Mouse (Mus musculus): ENCODE measurements at regions not wholly inside any gene's neighbourhood (a gene's known extent, or its start where the extent isn't known, plus 50 kb on each side); places are given as distances from the start of the nearest gene placed in this dataset.
"Not testable (repeated sequence)": the region's sequence is repeated elsewhere in the genome, so short reads cannot be mapped to it uniquely, and the experiment has no call there.

GRCm38 (mm10) chr10:6262029-6262428 is 339.8 kb upstream of the Rgs17 start:
- no peak for DNase-seq (ENCODE audit: low spot score in 2 of 2)

GRCm38 (mm10) chr10:6265662-6266061 is 343.5 kb upstream of the Rgs17 start:
- DNase-seq (ENCODE audit: low spot score in 2 of 2): no peak

- no peak for DNase-seq (ENCODE audit: low spot score in 2 of 2)
Observed at GRCm38 (mm10) chr10:6291388-6291787, 369.2 kb upstream of the Rgs17 start.

GRCm38 (mm10) chr10:6296621-6297020 is 374.4 kb upstream of the Rgs17 start:
- DNase-seq (ENCODE audit: low spot score in 2 of 2): peak; percentile 5 to 20

- no peak for DNase-seq (ENCODE audit: low spot score in 2 of 2)
Observed at GRCm38 (mm10) chr10:6297796-6298195, 375.6 kb upstream of the Rgs17 start.

- peak in 1 of 2 experiments; percentile 17 for DNase-seq (ENCODE audit: low spot score in 2 of 2)
Observed at GRCm38 (mm10) chr10:6298682-6299081, 376.5 kb upstream of the Rgs17 start.

GRCm38 (mm10) chr10:6301514-6301913 is 379.3 kb upstream of the Rgs17 start:
- no peak for DNase-seq (ENCODE audit: low spot score in 2 of 2)

- DNase-seq (ENCODE audit: low spot score in 2 of 2): no peak
Observed at GRCm38 (mm10) chr10:6309351-6309750, 387.2 kb upstream of the Rgs17 start.

- no peak for DNase-seq (ENCODE audit: low spot score in 2 of 2)
Observed at GRCm38 (mm10) chr10:6341572-6341971, 416.7 kb upstream of the Oprm1 start.

- DNase-seq (ENCODE audit: low spot score in 2 of 2): not testable (repeated sequence)
Observed at GRCm38 (mm10) chr10:6349216-6349615, 409.1 kb upstream of the Oprm1 start.

- DNase-seq (ENCODE audit: low spot score in 2 of 2): no peak
Observed at GRCm38 (mm10) chr10:6366182-6366581, 392.1 kb upstream of the Oprm1 start.

GRCm38 (mm10) chr10:6371666-6372065 is 386.6 kb upstream of the Oprm1 start:
- DNase-seq (ENCODE audit: low spot score in 2 of 2): no peak

GRCm38 (mm10) chr10:6417336-6418105 is 340.8 kb upstream of the Oprm1 start:
- DNase-seq (ENCODE audit: low spot score in 2 of 2): not testable (repeated sequence)

- not testable (repeated sequence) for DNase-seq (ENCODE audit: low spot score in 2 of 2)
Observed at GRCm38 (mm10) chr10:6418234-6418633, 340.1 kb upstream of the Oprm1 start.

- DNase-seq (ENCODE audit: low spot score in 2 of 2): no peak
Observed at GRCm38 (mm10) chr10:6465824-6466223, 292.5 kb upstream of the Oprm1 start.

GRCm38 (mm10) chr10:6480350-6480749 is 278.0 kb upstream of the Oprm1 start:
- no peak for DNase-seq (ENCODE audit: low spot score in 2 of 2)

GRCm38 (mm10) chr10:6488605-6489004 is 269.7 kb upstream of the Oprm1 start:
- no peak for DNase-seq (ENCODE audit: low spot score in 2 of 2)

- no peak for DNase-seq (ENCODE audit: low spot score in 2 of 2)
Observed at GRCm38 (mm10) chr10:6492694-6493093, 265.6 kb upstream of the Oprm1 start.

- no peak for DNase-seq (ENCODE audit: low spot score in 2 of 2)
Observed at GRCm38 (mm10) chr10:6495081-6495480, 263.2 kb upstream of the Oprm1 start.

- DNase-seq (ENCODE audit: low spot score in 2 of 2): no peak
Observed at GRCm38 (mm10) chr10:6514269-6514668, 244.0 kb upstream of the Oprm1 start.

GRCm38 (mm10) chr10:6562516-6562915 is 195.8 kb upstream of the Oprm1 start:
- DNase-seq (ENCODE audit: low spot score in 2 of 2): no peak

- no peak for DNase-seq (ENCODE audit: low spot score in 2 of 2)
Observed at GRCm38 (mm10) chr10:6578616-6579015, 179.7 kb upstream of the Oprm1 start.

- not testable (repeated sequence) for DNase-seq (ENCODE audit: low spot score in 2 of 2)
Observed at GRCm38 (mm10) chr10:6585821-6586220, 172.5 kb upstream of the Oprm1 start.
